Mouse (Mus musculus) CH12.LX (cell line): ENCODE results near the gene Dtd2. TPM values are rescaled to one million over a fixed set of nuclear protein-coding genes. Genes with fewer than 3 reads are reported as not detected.

Experiments used
- DNase-seq: peaks from one replicate; pipeline ENCODE4 v3.0.0-alpha.2; 2013; ENCODE audit errors: extremely low read depth
- H3K27ac ChIP-seq: 2 replicates; pipeline ENCODE4 v1.5.1; 2012; ENCODE audit warnings: low read depth, mild to moderate bottlenecking, control low read depth, moderate library complexity; ENCODE audit not compliant: insufficient read depth
- H3K27me3 ChIP-seq: replicated peaks from 2 replicates; pipeline ENCODE3; 2012; ENCODE audit warnings: inconsistent platforms
- H3K36me3 ChIP-seq, 2 experiments: replicated peaks in 1 of 2; 2 replicates each; pipeline versions ENCODE3 to v1.6.1; 2012; ENCODE audit warnings: inconsistent platforms in 1 of 2, low read length in 1 of 2, mild to moderate bottlenecking in 1 of 2, mixed read lengths in 1 of 2, moderate library complexity in 1 of 2; ENCODE audit not compliant: control insufficient read depth in 1 of 2, insufficient read depth in 1 of 2
- H3K4me1 ChIP-seq, 2 experiments: 2 replicates each; pipeline ENCODE4 v1.6.1; 2012; ENCODE audit warnings: inconsistent platforms in 1 of 2, moderate library complexity in 1 of 2; ENCODE audit not compliant: insufficient read depth in 2 of 2, control insufficient read depth in 1 of 2
- H3K4me2 ChIP-seq: 2 replicates; pipeline ENCODE4 v1.6.1; 2012; ENCODE audit warnings: low read depth, mild to moderate bottlenecking, control low read depth; ENCODE audit not compliant: poor library complexity, insufficient read depth, severe bottlenecking
- H3K4me3 ChIP-seq, 3 experiments: fragments of 150-350 bp in 1 of 3; sonication (generic) in 1 of 3; replicated peaks in 1 of 3; 2 replicates each; pipeline versions ENCODE3 to v1.5.1; 2011 to 2012; ENCODE audit warnings: low read depth in 2 of 3, low read length in 2 of 3, mild to moderate bottlenecking in 2 of 3, moderate library complexity in 2 of 3, control low read depth in 1 of 3, improper control_type of control experiment in 1 of 3, inconsistent platforms in 1 of 3, mixed read lengths in 1 of 3; ENCODE audit not compliant: poor library complexity in 1 of 3
- H3K79me2 ChIP-seq: replicated peaks from 2 replicates; pipeline ENCODE4 v1.6.1; 2012; ENCODE audit warnings: mild to moderate bottlenecking, moderate library complexity; ENCODE audit not compliant: control insufficient read depth, poor library complexity, insufficient read depth, severe bottlenecking; ENCODE audit errors: extremely low read depth
- H3K9ac ChIP-seq: 2 replicates; pipeline ENCODE4 v1.6.1; 2012; ENCODE audit warnings: low read depth, mild to moderate bottlenecking, control low read depth, moderate library complexity; ENCODE audit not compliant: insufficient read depth
- H3K9me3 ChIP-seq: replicated peaks from 2 replicates; pipeline ENCODE3; 2012; ENCODE audit warnings: low read length, inconsistent platforms, mixed read lengths
- BHLHE40 ChIP-seq: IDR thresholded peaks from 2 replicates; pipeline ENCODE4 v1.6.1; 2011; ENCODE audit warnings: mild to moderate bottlenecking, low read depth, low read length, improper control_type of control experiment
- CHD2 ChIP-seq: IDR thresholded peaks from 2 replicates; pipeline ENCODE4 v1.6.1; 2011; ENCODE audit warnings: low read length, improper control_type of control experiment
- E2F4 ChIP-seq: IDR thresholded peaks from 2 replicates; pipeline ENCODE4 v1.6.1; 2011; ENCODE audit warnings: low read depth, low read length, improper control_type of control experiment; ENCODE audit not compliant: insufficient replicate concordance
- ELF1 ChIP-seq: IDR thresholded peaks from 2 replicates; pipeline ENCODE4 v1.6.1; 2014; ENCODE audit warnings: low read depth, mild to moderate bottlenecking, inconsistent platforms, low read length, improper control_type of control experiment
- ETS1 ChIP-seq: conservative IDR thresholded peaks from 2 replicates; pipeline ENCODE4 v1.6.1; 2012; ENCODE audit warnings: low read depth, mild to moderate bottlenecking, inconsistent platforms, low read length, improper control_type of control experiment, moderate library complexity
- HCFC1 ChIP-seq: IDR thresholded peaks from 2 replicates; pipeline ENCODE4 v1.6.1; 2012; ENCODE audit warnings: low read depth, mild to moderate bottlenecking, inconsistent platforms, low read length, improper control_type of control experiment
- IRF4 ChIP-seq: IDR thresholded peaks from 2 replicates; pipeline ENCODE4 v1.6.1; 2014; ENCODE audit warnings: low read depth, mild to moderate bottlenecking, inconsistent platforms, low read length, improper control_type of control experiment
- JUN ChIP-seq: IDR thresholded peaks from 2 replicates; pipeline ENCODE4 v1.6.1; 2011; ENCODE audit warnings: low read depth, mild to moderate bottlenecking, low read length, improper control_type of control experiment, moderate library complexity; ENCODE audit not compliant: insufficient read depth
- JUND ChIP-seq: conservative IDR thresholded peaks from 2 replicates; pipeline ENCODE4 v1.6.1; 2011; ENCODE audit warnings: low read depth, low read length, improper control_type of control experiment
- KAT2A ChIP-seq: IDR thresholded peaks from 2 replicates; pipeline ENCODE4 v1.6.1; 2012; ENCODE audit warnings: low read length, improper control_type of control experiment, inconsistent platforms; ENCODE audit not compliant: insufficient replicate concordance
- MAZ ChIP-seq: IDR thresholded peaks from 2 replicates; pipeline ENCODE4 v1.6.1; 2012; ENCODE audit warnings: low read depth, mild to moderate bottlenecking, inconsistent platforms, low read length, improper control_type of control experiment, moderate library complexity
- MEF2A ChIP-seq: IDR thresholded peaks from 2 replicates; pipeline ENCODE4 v1.6.1; 2014; ENCODE audit warnings: low read depth, mild to moderate bottlenecking, inconsistent platforms, low read length, improper control_type of control experiment, borderline replicate concordance
- MXI1 ChIP-seq: IDR thresholded peaks from 2 replicates; pipeline ENCODE4 v1.6.1; 2011; ENCODE audit warnings: mild to moderate bottlenecking, low read depth, low read length, improper control_type of control experiment
- MYC ChIP-seq: IDR thresholded peaks from 2 replicates; pipeline ENCODE4 v1.6.1; 2011; ENCODE audit warnings: low read depth, mild to moderate bottlenecking, improper control_type of control experiment, low read length
- NELFE ChIP-seq: IDR thresholded peaks from 2 replicates; pipeline ENCODE4 v1.6.1; 2011; ENCODE audit warnings: low read depth, low read length, improper control_type of control experiment
- POLR2A ChIP-seq: IDR thresholded peaks from 2 replicates; pipeline ENCODE4 v1.6.1; 2011; ENCODE audit warnings: low read depth, mild to moderate bottlenecking, improper control_type of control experiment, low read length
- RCOR1 ChIP-seq: conservative IDR thresholded peaks from 2 replicates; pipeline ENCODE4 v1.6.1; 2012; ENCODE audit warnings: low read depth, mild to moderate bottlenecking, inconsistent platforms, low read length, improper control_type of control experiment
- SIN3A ChIP-seq: IDR thresholded peaks from 2 replicates; pipeline ENCODE4 v1.6.1; 2012; ENCODE audit warnings: low read length, improper control_type of control experiment, inconsistent platforms
- TCF12 ChIP-seq: IDR thresholded peaks from 2 replicates; pipeline ENCODE4 v1.6.1; 2014; ENCODE audit warnings: low read depth, mild to moderate bottlenecking, inconsistent platforms, low read length, improper control_type of control experiment
- UBTF ChIP-seq: IDR thresholded peaks from 2 replicates; pipeline ENCODE4 v1.6.1; 2012; ENCODE audit warnings: low read depth, mild to moderate bottlenecking, inconsistent platforms, low read length, improper control_type of control experiment, moderate library complexity
- USF1 ChIP-seq: IDR thresholded peaks from 2 replicates; pipeline ENCODE4 v1.6.1; 2014; ENCODE audit warnings: low read depth, mild to moderate bottlenecking, inconsistent platforms, low read length, improper control_type of control experiment
- ZMIZ1 ChIP-seq: IDR thresholded peaks from 2 replicates; pipeline ENCODE4 v1.6.1; 2012; ENCODE audit warnings: low read depth, mild to moderate bottlenecking, inconsistent platforms, low read length, improper control_type of control experiment
- dilution Hi-C: fragments of 300-500 bp; cut with MboI; formaldehyde crosslinking; loops from 2 replicates; pipeline ENCODE4 v1.14.3; 2020; ENCODE audit warnings: low sequenced_read_pairs; ENCODE audit not compliant: extremely low pct_unique_long_range_greater_than_20kb, extremely low pct_ligation_motif_present
- in situ Hi-C: fragments of 300-500 bp; cut with MboI; formaldehyde crosslinking; loops from 3 replicates; pipeline ENCODE4 v1.14.3; 2019; ENCODE audit warnings: low sequenced_read_pairs, low pct_ligation_motif_present, low pct_unique_long_range_greater_than_20kb, mixed read lengths
- polyA plus RNA-seq: library from polyadenylated mRNA; unstranded; fragments of >175 nt; gene quantifications from 2 replicates; pipeline ENCODE4 v1.2.1, GENCODE M21; 2012; ENCODE audit warnings: low read depth; ENCODE audit not compliant: insufficient read length
- total RNA-seq, 2 experiments: library from RNA; depleted of rRNA; stranded (reverse); fragments of 300-350 nt in 1 of 2; fragments of >200 nt in 1 of 2; gene quantifications; 2 replicates each; pipeline ENCODE4 v1.2.3; 2012 to 2014

Dtd2 gene
- total and polyA plus RNA-seq, 3 experiments = 24.5 to 39.6 (median 31.5) TPM

DNA sequence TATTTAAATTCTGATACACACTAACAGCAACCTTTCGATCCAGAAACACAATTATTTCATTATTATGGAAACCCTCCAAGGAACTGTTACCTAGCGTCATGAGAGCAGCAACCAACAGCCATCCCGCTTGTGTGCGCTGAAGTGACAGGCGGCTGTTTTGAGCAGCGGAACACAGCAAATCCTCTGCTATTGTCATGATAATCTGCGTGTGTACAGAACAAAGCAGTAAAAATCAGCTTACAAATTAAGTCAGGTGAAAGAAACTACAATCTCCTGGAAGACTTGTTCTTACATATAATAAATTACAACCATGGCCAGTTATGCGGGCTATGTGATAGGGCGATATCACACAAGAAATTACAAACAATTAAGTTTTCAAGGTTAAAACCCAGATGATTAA, 61.0 kb downstream of the Dtd2 start:
- Histone ChIP-seq H3K79me2 (no peaks in the 10 kb centered on the region), H3K36me3 (peaks cover 22 to 48% of the 10 kb centered on the region in 2 experiments), H3K4me1 (no peaks in the 10 kb centered on the region), H3K27ac (no peak overlapping the region), H3K4me2 (no peak overlapping the region), H3K9ac (no peak overlapping the region), H3K27me3 (no peaks in the 10 kb centered on the region), H3K4me3 (no peak overlapping the region), H3K9me3 (peaks cover 3% of the 10 kb centered on the region)
- dilution Hi-C loops = no loop called here
- TF ChIP-seq NELFE (no peak), E2F4 (no peak), RCOR1 (no peak), CHD2 (no peak), JUND (no peak), ELF1 (no peak), UBTF (no peak), MXI1 (no peak), ETS1 (no peak)
- no peak for DNase-seq
- in situ Hi-C loops = no loop called here

DNA sequence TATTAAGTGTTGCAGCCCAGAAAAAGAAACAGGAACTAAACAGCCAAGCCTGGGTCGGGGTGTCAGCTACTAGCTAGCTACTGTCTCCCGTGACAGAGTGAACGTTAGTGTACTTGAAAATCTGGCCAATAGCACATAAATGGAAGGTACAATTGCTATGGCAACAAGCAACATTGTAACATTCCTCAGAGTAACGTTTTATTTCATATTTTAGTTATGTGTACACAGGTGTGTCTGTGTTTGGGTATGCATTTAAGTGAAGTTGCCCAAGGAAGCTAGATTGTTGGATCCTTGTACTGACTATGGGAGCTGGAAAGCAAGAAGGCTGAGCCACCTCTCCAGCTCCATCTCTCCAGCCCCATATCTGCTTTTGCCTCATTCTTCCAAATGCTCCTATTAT, 66.5 kb downstream of the Dtd2 start:
- TF ChIP-seq ELF1 (no peak), MYC (no peak), E2F4 (no peak), TCF12 (no peak), RCOR1 (no peak), BHLHE40 (no peak), MEF2A (no peak), MAZ (no peak), KAT2A (no peak), POLR2A (no peak), ZMIZ1 (no peak), HCFC1 (no peak), USF1 (no peak), JUN (no peak), SIN3A (no peak), IRF4 (no peak)
- no peaks in the 10 kb centered on the region for H3K79me2 ChIP-seq
- no peak overlapping the region for H3K4me2 ChIP-seq
- in situ Hi-C loops (no loop called here), dilution Hi-C loops (no loop called here)
- no peak overlapping the region for H3K27ac ChIP-seq
- no peak for DNase-seq
- no peaks in the 10 kb centered on the region for H3K9me3 ChIP-seq
- peaks cover 2 to 40% of the 10 kb centered on the region in 2 experiments for H3K36me3 ChIP-seq
- H3K4me1 ChIP-seq = no peaks in the 10 kb centered on the region
- no peak overlapping the region for H3K9ac ChIP-seq
- no peaks in the 10 kb centered on the region for H3K27me3 ChIP-seq
- H3K4me3 ChIP-seq = no peak overlapping the region

Other genes with a start within 250 kb of the Dtd2 start
- 41.4 and 43.6 TPM in 2 replicates for gene Hectd1, start 177.0 kb downstream of the Dtd2 start, total RNA-seq (2012; rRNA removed)
- gene Hectd1, start 177.0 kb downstream of the Dtd2 start, total RNA-seq (2014; rRNA removed) = 36.2 and 40.7 TPM in 2 replicates
- gene Hectd1, start 177.0 kb downstream of the Dtd2 start, polyA plus RNA-seq = 35.6 and 42.3 TPM in 2 replicates
- 6.4 and 7.4 TPM in 2 replicates for gene Heatr5a, start 35.2 kb downstream of the Dtd2 start, total RNA-seq (2012; rRNA removed)
- gene Heatr5a, start 35.2 kb downstream of the Dtd2 start, total RNA-seq (2014; rRNA removed) = 4.8 and 5.4 TPM in 2 replicates
- 5.8 and 7.3 TPM in 2 replicates for gene Heatr5a, start 35.2 kb downstream of the Dtd2 start, polyA plus RNA-seq
- gene Gpr33, start 21.6 kb upstream of the Dtd2 start, total RNA-seq (2012; rRNA removed) = not detected in 2 replicates
- gene Gpr33, start 21.6 kb upstream of the Dtd2 start, total RNA-seq (2014; rRNA removed) = not detected in 2 replicates
- gene Gpr33, start 21.6 kb upstream of the Dtd2 start, polyA plus RNA-seq = not detected in 2 replicates
- gene Nubpl, start 91.2 kb upstream of the Dtd2 start, total RNA-seq (2012; rRNA removed) = 7.8 and 9.5 TPM in 2 replicates
- gene Nubpl, start 91.2 kb upstream of the Dtd2 start, total RNA-seq (2014; rRNA removed) = 11.8 and 12.6 TPM in 2 replicates
- gene Nubpl, start 91.2 kb upstream of the Dtd2 start, polyA plus RNA-seq = 11.1 and 15.8 TPM in 2 replicates